Mouse (Mus musculus) heart, embryonic 12.5 days (tissue): ENCODE results near the gene Tedc1. TPM values are rescaled to one million over a fixed set of nuclear protein-coding genes. Genes with fewer than 3 reads are reported as not detected.
"Not testable (repeated sequence)": the region's sequence is repeated elsewhere in the genome, so short reads cannot be mapped to it uniquely, and the experiment has no call there.

Experiments
- ATAC-seq: fragments of 200-750 bp; cut with Nextera tagmentation; 2 replicates; pipeline ENCODE4 v1.8.0; 2017; ENCODE audit warnings: moderate TSS enrichment, moderate library complexity; ENCODE audit not compliant: insufficient number of reproducible peaks, low FRiP score
- H3K27ac ChIP-seq: fragments of 300-500 bp; sonication (generic); 2 replicates; pipeline ENCODE4 v1.5.1; 2016; ENCODE audit warnings: mild to moderate bottlenecking, moderate library complexity; ENCODE audit not compliant: poor library complexity, severe bottlenecking
- H3K27me3 ChIP-seq: fragments of 300-500 bp; sonication (generic); replicated peaks from 2 replicates; pipeline ENCODE4 v1.6.1; 2016; ENCODE audit warnings: mild to moderate bottlenecking, moderate library complexity
- H3K36me3 ChIP-seq: fragments of 300-500 bp; sonication (generic); 2 replicates; pipeline ENCODE4 v1.6.1; 2016; ENCODE audit warnings: mild to moderate bottlenecking, moderate library complexity
- H3K4me1 ChIP-seq: fragments of 300-500 bp; sonication (generic); replicated peaks from 2 replicates; pipeline ENCODE4 v1.6.1; 2016; ENCODE audit warnings: mild to moderate bottlenecking
- H3K4me2 ChIP-seq: fragments of 300-500 bp; sonication (generic); 2 replicates; pipeline ENCODE4 v1.6.1; 2016; ENCODE audit warnings: mild to moderate bottlenecking, moderate library complexity
- H3K4me3 ChIP-seq: fragments of 300-500 bp; sonication (generic); 2 replicates; pipeline ENCODE4 v1.5.1; 2016; ENCODE audit warnings: mild to moderate bottlenecking
- H3K9ac ChIP-seq: fragments of 300-500 bp; sonication (generic); 2 replicates; pipeline ENCODE4 v1.6.1; 2016; ENCODE audit warnings: mild to moderate bottlenecking, moderate library complexity
- H3K9me3 ChIP-seq: fragments of 300-500 bp; sonication (generic); replicated peaks from 2 replicates; pipeline ENCODE4 v1.6.1; 2016; ENCODE audit warnings: mild to moderate bottlenecking, moderate library complexity
- WGBS: fragments of 180-500 bp; shearing (Covaris S2); methylation state at CpG from one replicate; pipeline ENCODE4 v1.1.7; 2016; 5-methylcytosine and 5-hydroxymethylcytosine counted together
- polyA plus RNA-seq: library from polyadenylated mRNA; unstranded; fragments of >200 nt; fragmentation: Nextera tagmentation; extraction: Ambion mirVana; gene quantifications from 2 replicates; pipeline ENCODE4 v1.2.1, GENCODE M21; 2016

Tedc1 gene
- polyA plus RNA-seq, 1 experiment from 2014 or later, result 26.9 TPM

DNA sequence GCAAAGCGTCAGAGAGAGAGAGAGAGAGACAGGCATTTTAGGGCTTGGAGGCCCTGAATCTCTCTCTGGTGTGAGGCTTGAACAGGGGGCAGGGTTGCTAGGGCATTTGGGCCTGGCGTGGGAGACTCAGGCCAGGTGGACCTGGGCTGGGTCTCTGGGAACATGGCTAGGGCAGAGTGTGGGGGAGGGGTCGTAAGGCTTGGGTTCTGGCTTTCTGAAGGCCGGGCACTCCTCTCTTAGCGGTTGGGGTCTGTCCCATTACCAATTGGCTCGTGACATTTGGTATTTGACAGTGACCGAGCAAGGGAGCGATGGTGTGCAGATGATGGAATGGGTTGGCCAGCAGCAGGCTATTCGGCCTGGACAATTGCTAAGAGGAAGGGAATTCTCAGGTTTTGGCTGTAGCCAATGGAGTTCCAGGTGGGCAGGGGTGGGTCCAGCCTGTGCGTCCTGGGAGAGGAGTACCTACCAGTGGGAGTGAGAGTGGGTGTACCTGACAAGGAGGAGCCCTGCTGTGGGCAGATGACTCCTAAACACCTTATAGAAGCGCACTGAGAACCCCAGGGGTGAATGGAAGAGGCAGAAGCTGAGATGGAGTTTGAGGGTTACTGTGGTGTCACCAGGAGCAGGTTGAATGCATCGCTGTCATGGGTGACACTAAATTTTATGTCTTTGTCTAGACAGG, 30.2 kb downstream of the Tedc1 start:
- no peak for ATAC-seq
- Histone ChIP-seq H3K27me3 (peaks cover 61% of the 10 kb centered on the region), H3K4me2 (peak overlapping the region; percentile 98), H3K9ac (peak overlapping the region; percentile 79), H3K9me3 (no peaks in the 10 kb centered on the region), H3K4me1 (peaks cover 24% of the 10 kb centered on the region), H3K36me3 (no peaks in the 10 kb centered on the region), H3K27ac (no peak overlapping the region), H3K4me3 (peak overlapping the region; percentile 63)
- 44% methylated on average over 12 of the region's 12 CpGs for WGBS

DNA sequence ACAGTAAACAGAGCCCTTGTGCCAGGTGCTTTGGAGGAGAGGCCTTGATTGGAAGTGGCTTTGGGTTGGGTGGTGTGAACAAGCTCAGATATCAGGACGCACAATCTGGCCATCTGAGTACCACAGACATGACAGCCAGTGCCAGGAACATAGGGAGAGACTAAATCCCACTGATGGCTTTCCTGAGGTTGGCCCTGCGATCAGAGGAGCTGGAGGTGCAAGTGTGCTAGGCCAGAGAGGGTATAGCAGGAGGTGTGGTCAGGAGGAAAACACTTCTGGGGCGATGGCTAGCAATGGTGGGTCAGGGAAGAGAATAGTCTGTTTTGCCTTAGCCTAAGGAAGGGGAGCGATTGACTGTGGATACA, 30.8 kb downstream of the Tedc1 start:
- Histone ChIP-seq H3K4me1 (peaks cover 24% of the 10 kb centered on the region), H3K4me2 (peak overlapping the region; percentile 98), H3K36me3 (no peaks in the 10 kb centered on the region), H3K27ac (no peak overlapping the region), H3K9ac (peak overlapping the region; percentile 50; the same call in 1 of the 2 replicates), H3K4me3 (peak overlapping the region; percentile 41), H3K27me3 (peaks cover 61% of the 10 kb centered on the region), H3K9me3 (no peaks in the 10 kb centered on the region)
- 48% methylated on average over 4 of the region's 4 CpGs for WGBS
- no peak for ATAC-seq

GRCm38 (mm10) chr12:113187584-113188295, 31.5 kb downstream of the Tedc1 start:
- peak overlapping the region; percentile 50 for H3K9ac ChIP-seq
- peak overlapping the region; percentile 41 for H3K4me3 ChIP-seq
- no peak for ATAC-seq
- H3K4me1 ChIP-seq, result peaks cover 24% of the 10 kb centered on the region
- no peak overlapping the region for H3K27ac ChIP-seq
- H3K36me3 ChIP-seq, result no peaks in the 10 kb centered on the region
- H3K9me3 ChIP-seq, result no peaks in the 10 kb centered on the region
- H3K4me2 ChIP-seq, result peak overlapping the region; percentile 98
- WGBS, result 3% methylated on average over 54 of the region's 56 CpGs
- peaks cover 61% of the 10 kb centered on the region for H3K27me3 ChIP-seq

DNA sequence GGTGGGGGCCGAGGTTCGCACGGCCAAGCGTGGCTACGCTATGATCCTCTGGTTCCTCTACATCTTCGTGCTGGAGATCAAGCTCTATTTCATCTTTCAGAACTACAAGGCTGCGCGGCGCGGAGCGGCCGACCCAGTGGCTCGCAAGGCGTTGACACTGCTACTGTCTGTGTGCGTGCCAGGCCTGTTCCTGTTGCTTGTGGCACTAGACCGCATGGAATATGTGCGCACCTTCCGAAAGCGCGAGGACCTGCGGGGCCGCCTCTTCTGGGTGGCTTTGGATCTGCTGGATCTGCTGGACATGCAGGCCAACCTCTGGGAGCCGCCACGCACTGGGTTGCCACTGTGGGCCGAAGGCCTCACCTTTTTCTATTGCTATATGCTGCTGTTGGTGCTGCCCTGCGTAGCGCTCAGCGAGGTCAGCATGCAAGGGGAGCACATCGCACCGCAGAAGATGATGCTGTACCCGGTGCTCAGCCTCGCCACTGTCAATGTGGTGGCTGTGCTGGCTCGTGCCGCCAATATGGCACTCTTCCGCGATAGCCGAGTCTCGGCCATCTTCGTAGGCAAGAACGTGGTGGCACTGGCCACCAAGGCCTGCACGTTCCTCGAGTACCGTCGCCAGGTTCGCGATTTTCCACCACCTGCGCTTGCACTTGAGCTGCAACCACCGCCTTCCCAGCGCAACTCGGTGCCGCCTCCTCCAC, 32.3 kb downstream of the Tedc1 start:
- Histone ChIP-seq H3K27me3 (peaks cover 59% of the 10 kb centered on the region), H3K4me3 (no peak overlapping the region), H3K9ac (no peak overlapping the region), H3K4me2 (peak overlapping the region; percentile 98), H3K36me3 (no peaks in the 10 kb centered on the region), H3K27ac (no peak overlapping the region), H3K9me3 (no peaks in the 10 kb centered on the region), H3K4me1 (peaks cover 24% of the 10 kb centered on the region)
- WGBS, result 71% methylated on average over 51 of the region's 51 CpGs
- ATAC-seq, result no peak

GRCm38 (mm10) chr12:113193423-113193822, 37.2 kb downstream of the Tedc1 start:
- H3K27ac ChIP-seq, result no peak overlapping the region
- no peak overlapping the region for H3K4me2 ChIP-seq
- H3K4me3 ChIP-seq, result no peak overlapping the region
- H3K27me3 ChIP-seq, result peaks cover 14% of the 10 kb centered on the region
- no peak for ATAC-seq
- no peaks in the 10 kb centered on the region for H3K36me3 ChIP-seq
- WGBS, result 46% methylated on average over 2 of the region's 2 CpGs
- no peaks in the 10 kb centered on the region for H3K4me1 ChIP-seq
- peaks cover 5% of the 10 kb centered on the region for H3K9me3 ChIP-seq
- H3K9ac ChIP-seq, result no peak overlapping the region

DNA sequence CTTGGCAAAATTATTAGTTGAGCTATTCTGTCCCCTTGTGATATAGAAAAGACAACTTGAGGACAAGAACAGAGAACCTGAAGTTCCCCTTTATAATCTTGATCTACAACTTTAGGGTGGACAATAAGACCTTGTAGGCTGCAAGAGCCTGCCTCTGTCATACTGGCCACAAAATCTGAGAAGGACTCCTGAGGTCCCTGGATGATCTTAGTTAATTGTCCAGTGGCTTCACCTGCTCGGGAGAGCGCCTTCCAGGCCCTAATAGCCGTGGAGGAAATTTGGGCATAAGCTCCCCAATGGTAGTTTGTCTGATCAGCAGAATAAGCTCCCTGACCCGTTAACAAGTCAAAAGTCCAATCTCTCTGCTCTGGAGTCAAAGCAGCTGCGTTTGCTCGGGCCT, 42.9 kb downstream of the Tedc1 start:
- ATAC-seq, H3K36me3 ChIP-seq, H3K27ac ChIP-seq, H3K9ac ChIP-seq, H3K27me3 ChIP-seq, H3K4me2 ChIP-seq, H3K4me3 ChIP-seq, H3K4me1 ChIP-seq: not testable (repeated sequence)
- 92% methylated on average over 3 of the region's 6 CpGs for WGBS
- peaks cover 13% of the 10 kb centered on the region for H3K9me3 ChIP-seq

- Histone ChIP-seq H3K4me2 (no peak overlapping the region), H3K4me3 (no peak overlapping the region), H3K36me3 (no peaks in the 10 kb centered on the region), H3K9ac (no peak overlapping the region), H3K4me1 (no peaks in the 10 kb centered on the region), H3K9me3 (peaks cover 8% of the 10 kb centered on the region; the same call in 1 of the 2 replicates), H3K27ac (no peak overlapping the region), H3K27me3 (no peaks in the 10 kb centered on the region)
- no peak for ATAC-seq
- WGBS, result 90% methylated on average over 4 of the region's 4 CpGs
Measured at GRCm38 (mm10) chr12:113201301-113201700, 45.1 kb downstream of the Tedc1 start.

GRCm38 (mm10) chr12:113202008-113202407, 45.8 kb downstream of the Tedc1 start:
- Histone ChIP-seq H3K4me2 (no peak overlapping the region), H3K27ac (no peak overlapping the region), H3K27me3 (no peaks in the 10 kb centered on the region), H3K4me3 (no peak overlapping the region), H3K4me1 (no peaks in the 10 kb centered on the region), H3K36me3 (no peaks in the 10 kb centered on the region), H3K9me3 (peaks cover 8% of the 10 kb centered on the region; the same call in 1 of the 2 replicates), H3K9ac (no peak overlapping the region)
- ATAC-seq, result no peak

DNA sequence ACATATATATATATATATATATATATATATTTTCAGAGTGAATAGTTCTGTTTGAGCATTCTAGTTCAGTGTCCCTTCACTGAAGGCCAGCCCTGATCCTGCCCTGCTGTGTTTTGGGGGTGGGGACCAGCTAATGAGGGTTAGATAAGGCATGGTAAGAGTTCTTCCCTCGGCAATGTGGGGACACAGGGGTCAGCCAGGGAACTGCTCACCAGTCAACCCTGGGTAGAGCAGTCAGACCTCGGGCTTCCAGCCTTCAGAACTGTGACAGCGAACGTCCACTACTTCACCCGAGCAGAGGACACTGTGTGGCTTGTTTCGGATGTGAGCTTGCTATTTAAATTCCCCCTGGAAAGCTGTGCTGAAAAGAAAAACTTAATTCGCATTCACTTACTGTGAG, 47.3 kb downstream of the Tedc1 start:
- H3K27me3 ChIP-seq, result no peaks in the 10 kb centered on the region
- H3K4me1 ChIP-seq, result no peaks in the 10 kb centered on the region
- 76% methylated on average over 7 of the region's 7 CpGs for WGBS
- no peak for ATAC-seq
- H3K4me2 ChIP-seq, result no peak overlapping the region
- peaks cover 8% of the 10 kb centered on the region; the same call in 1 of the 2 replicates for H3K9me3 ChIP-seq
- H3K9ac ChIP-seq, result no peak overlapping the region
- no peak overlapping the region for H3K4me3 ChIP-seq
- H3K27ac ChIP-seq, result no peak overlapping the region
- no peaks in the 10 kb centered on the region for H3K36me3 ChIP-seq

- no peaks in the 10 kb centered on the region for H3K27me3 ChIP-seq
- no peak overlapping the region for H3K4me2 ChIP-seq
- no peaks in the 10 kb centered on the region for H3K4me1 ChIP-seq
- no peaks in the 10 kb centered on the region for H3K36me3 ChIP-seq
- H3K9ac ChIP-seq, result no peak overlapping the region
- ATAC-seq, result no peak
- peaks cover 8% of the 10 kb centered on the region; the same call in 1 of the 2 replicates for H3K9me3 ChIP-seq
- no peak overlapping the region for H3K4me3 ChIP-seq
- WGBS, result 79% methylated on average over 7 of the region's 7 CpGs
- H3K27ac ChIP-seq, result no peak overlapping the region
Measured at GRCm38 (mm10) chr12:113205251-113205942, 49.2 kb downstream of the Tedc1 start.

DNA sequence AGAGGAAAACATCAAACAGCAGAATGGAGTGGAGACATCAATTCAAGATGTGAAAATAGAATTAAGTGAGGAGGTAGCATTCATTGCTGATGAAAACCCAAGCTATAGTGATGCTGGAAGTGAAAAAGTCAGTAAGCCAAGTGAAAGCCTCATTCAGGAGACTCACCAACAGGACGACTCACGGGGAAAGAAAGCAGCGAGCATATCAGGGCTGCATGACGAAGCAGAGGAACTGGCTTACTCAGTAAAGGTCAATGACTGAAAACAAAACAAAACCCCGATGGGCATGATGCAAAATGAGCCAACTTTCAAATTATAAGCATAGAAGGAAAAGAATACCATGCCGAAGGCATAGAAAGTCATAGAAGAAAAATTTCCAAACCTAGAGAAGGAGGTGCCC, 51.5 kb downstream of the Tedc1 start:
- Histone ChIP-seq H3K4me1 (no peaks in the 10 kb centered on the region), H3K27me3 (no peaks in the 10 kb centered on the region), H3K9me3 (no peaks in the 10 kb centered on the region), H3K4me3 (no peak overlapping the region), H3K9ac (no peak overlapping the region), H3K36me3 (no peaks in the 10 kb centered on the region), H3K4me2 (no peak overlapping the region), H3K27ac (no peak overlapping the region)
- no peak for ATAC-seq
- WGBS, result 69% methylated on average over 6 of the region's 6 CpGs
